Mouse (Mus musculus) adrenal gland, adult 2 months (tissue): Measurements from ENCODE around the gene 1700029P11Rik. TPM values are rescaled to one million over a fixed set of nuclear protein-coding genes. Genes with fewer than 3 reads are reported as not detected.

Source experiments
- DNase-seq: peaks from one replicate; pipeline ENCODE4 v3.0.0; 2021
- long read RNA-seq: library from polyadenylated mRNA; stranded (forward); transcript quantifications from one replicate; pipeline ENCODE4 v2.0.0, GENCODE M21; 2021
- polyA plus RNA-seq: library from polyadenylated mRNA; depleted of rRNA; stranded (reverse); fragments of >200 nt; gene quantifications from 2 replicates; pipeline ENCODE4 v1.2.3, GENCODE M21; 2012; rRNA removed
- total RNA-seq, 2 experiments: library from RNA; stranded (reverse); gene quantifications; 2 replicates each; pipeline ENCODE4 v1.2.3; 2021

The 1700029P11Rik gene
- total RNA-seq (not detected), polyA plus RNA-seq (not detected in 2 replicates)
- long read RNA-seq, result 0 reads

GRCm38 (mm10) chr15:81980321-81980720, at the start of gene 1700029P11Rik:
Gene 1700029P11Rik (plus strand): TSS chr15:81980540.
- no peak for DNase-seq

GRCm38 (mm10) chr15:81932951-81933470, 47.3 kb upstream of the 1700029P11Rik start:
- no peak for DNase-seq

GRCm38 (mm10) chr15:81933986-81934385, 46.4 kb upstream of the 1700029P11Rik start:
- DNase-seq, result no peak

- no peak for DNase-seq
Measured at GRCm38 (mm10) chr15:81935869-81936637, 44.3 kb upstream of the 1700029P11Rik start.

GRCm38 (mm10) chr15:81936679-81937078, 43.7 kb upstream of the 1700029P11Rik start, which contains the start of gene Csdc2:
Gene Csdc2 (plus strand): TSS chr15:81936759.
- peak; percentile 67 for DNase-seq

GRCm38 (mm10) chr15:81937098-81937972, 43.0 kb upstream of the 1700029P11Rik start:
- DNase-seq, result peak; percentile 53

GRCm38 (mm10) chr15:81938246-81938645, 42.1 kb upstream of the 1700029P11Rik start:
- peak; percentile 72 for DNase-seq

GRCm38 (mm10) chr15:81939157-81939715, 41.1 kb upstream of the 1700029P11Rik start:
- DNase-seq, result peak; percentile 74

- DNase-seq, result no peak
Measured at GRCm38 (mm10) chr15:81939774-81940173, 40.6 kb upstream of the 1700029P11Rik start.

GRCm38 (mm10) chr15:81940219-81940618, 40.1 kb upstream of the 1700029P11Rik start:
- no peak for DNase-seq

GRCm38 (mm10) chr15:81941010-81941409, 39.3 kb upstream of the 1700029P11Rik start:
- DNase-seq, result no peak

- DNase-seq, result no peak
Measured at GRCm38 (mm10) chr15:81943176-81943749, 37.1 kb upstream of the 1700029P11Rik start.

GRCm38 (mm10) chr15:81949076-81949475, 31.3 kb upstream of the 1700029P11Rik start:
- no peak for DNase-seq

GRCm38 (mm10) chr15:81949476-81950131, 30.7 kb upstream of the 1700029P11Rik start:
- no peak for DNase-seq

- DNase-seq, result no peak
Measured at GRCm38 (mm10) chr15:81950716-81951115, 29.6 kb upstream of the 1700029P11Rik start.

- DNase-seq, result no peak
Measured at GRCm38 (mm10) chr15:81951159-81951558, 29.2 kb upstream of the 1700029P11Rik start.

- DNase-seq, result no peak
Measured at GRCm38 (mm10) chr15:81952310-81952709, 28.0 kb upstream of the 1700029P11Rik start.

- DNase-seq, result no peak
Measured at GRCm38 (mm10) chr15:81954151-81954583, 26.2 kb upstream of the 1700029P11Rik start.

- DNase-seq, result no peak
Measured at GRCm38 (mm10) chr15:81954716-81955115, 25.6 kb upstream of the 1700029P11Rik start.

GRCm38 (mm10) chr15:81955414-81955813, 24.9 kb upstream of the 1700029P11Rik start:
- no peak for DNase-seq

- peak; percentile 34 for DNase-seq
Measured at GRCm38 (mm10) chr15:81956457-81956856, 23.9 kb upstream of the 1700029P11Rik start.
